Mouse (Mus musculus): ENCODE measurements around the gene Dph3. TPM values are rescaled to one million over a fixed set of nuclear protein-coding genes. Genes with fewer than 3 reads are reported as not detected.
"Not testable (repeated sequence)": the region's sequence is repeated elsewhere in the genome, so short reads cannot be mapped to it uniquely, and the experiment has no call there.

The Dph3 gene
- polyA plus RNA-seq, 1 experiment from 2014 or later, result 78.0 TPM

DNA sequence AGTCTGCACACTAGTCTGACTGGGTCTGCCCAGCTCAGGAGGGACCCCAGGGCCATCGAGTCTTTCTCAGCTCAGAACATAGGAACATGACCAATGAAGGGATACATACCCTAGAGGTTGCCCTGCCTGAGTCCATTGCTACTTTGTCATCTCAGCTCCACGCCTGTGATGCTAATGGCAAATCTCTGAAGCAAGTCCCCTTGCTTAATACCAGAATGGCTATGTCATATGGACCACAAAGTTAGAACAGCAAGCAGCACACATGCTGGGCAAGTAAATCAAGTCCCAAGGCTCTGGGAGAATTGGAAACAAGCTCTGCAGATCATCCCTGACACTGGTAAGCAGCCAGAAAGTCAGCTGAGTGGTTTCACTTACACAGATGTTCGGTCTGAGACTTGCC lies 13.4 kb upstream of the Dph3 start:
- Histone ChIP-seq H3K9me3 (no peaks in the 10 kb centered on the region), H3K36me3 (peaks cover 66% of the 10 kb centered on the region), H3K4me3 (no peak overlapping the region), H3K4me2 (replicated peaks) (no peak overlapping the region), H3K9ac (no peak overlapping the region), H3K27ac (no peak overlapping the region), H3K4me1 (no peaks in the 10 kb centered on the region), H3K27me3 (replicated peaks) (no peaks in the 10 kb centered on the region)
- no peak for ATAC-seq (ENCODE audit: low FRiP score, low read depth)
- 95% methylated on average over 3 of the region's 3 CpGs for WGBS

DNA sequence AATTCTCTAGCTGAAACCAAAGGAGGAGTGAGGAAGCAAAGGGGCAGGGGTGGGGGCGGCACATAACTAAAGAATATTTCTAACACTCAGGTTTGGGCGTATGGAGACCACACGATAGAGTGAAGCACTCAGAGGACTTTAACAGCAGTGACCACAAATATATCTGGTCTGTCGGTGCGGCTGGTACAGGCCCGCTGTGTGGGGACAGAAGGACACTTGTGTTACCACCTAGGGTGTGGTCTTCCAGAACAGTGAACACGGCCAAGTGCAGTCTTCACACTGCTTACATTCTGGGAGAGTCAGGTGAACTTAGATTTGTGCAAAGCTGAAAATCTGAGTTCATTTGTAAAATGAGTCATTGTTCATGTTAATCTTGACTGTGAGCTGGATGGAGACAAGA lies 12.2 kb upstream of the Dph3 start:
- Histone ChIP-seq H3K4me3 (no peak overlapping the region), H3K9me3 (no peaks in the 10 kb centered on the region), H3K27me3 (replicated peaks) (no peaks in the 10 kb centered on the region), H3K9ac (no peak overlapping the region), H3K36me3 (peaks cover 75% of the 10 kb centered on the region), H3K4me2 (replicated peaks) (no peak overlapping the region), H3K4me1 (no peaks in the 10 kb centered on the region), H3K27ac (no peak overlapping the region)
- no peak for ATAC-seq (ENCODE audit: low FRiP score, low read depth)
- WGBS, result 96% methylated on average over 7 of the region's 7 CpGs

DNA sequence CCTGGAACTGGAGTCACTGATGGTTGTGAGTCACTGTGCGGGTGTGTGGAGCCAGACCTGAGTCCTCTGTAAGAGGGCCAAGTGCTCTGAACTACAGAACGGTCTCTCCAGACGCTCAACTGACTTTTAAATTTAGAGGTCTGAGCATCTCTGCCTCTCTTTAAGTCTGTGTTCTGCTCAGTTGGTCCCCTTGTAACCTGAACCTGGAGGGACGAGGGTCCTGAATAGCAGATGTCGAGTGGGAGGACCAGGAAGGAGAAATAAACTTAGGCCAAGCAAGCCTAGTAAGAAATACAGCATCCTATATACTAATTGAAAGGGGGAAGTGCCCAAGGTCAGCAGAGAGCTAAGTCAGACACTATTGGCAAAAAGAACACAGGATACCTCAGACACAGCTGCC lies 11.2 kb upstream of the Dph3 start:
- no peaks in the 10 kb centered on the region for H3K27me3 ChIP-seq (replicated peaks)
- no peaks in the 10 kb centered on the region for H3K9me3 ChIP-seq
- H3K4me3 ChIP-seq, result no peak overlapping the region
- no peaks in the 10 kb centered on the region for H3K4me1 ChIP-seq
- WGBS, result 90% methylated on average over 5 of the region's 5 CpGs
- H3K9ac ChIP-seq, result no peak overlapping the region
- no peak overlapping the region for H3K27ac ChIP-seq
- ATAC-seq (ENCODE audit: low FRiP score, low read depth), result no peak
- no peak overlapping the region for H3K4me2 ChIP-seq (replicated peaks)
- H3K36me3 ChIP-seq, result peaks cover 78% of the 10 kb centered on the region

DNA sequence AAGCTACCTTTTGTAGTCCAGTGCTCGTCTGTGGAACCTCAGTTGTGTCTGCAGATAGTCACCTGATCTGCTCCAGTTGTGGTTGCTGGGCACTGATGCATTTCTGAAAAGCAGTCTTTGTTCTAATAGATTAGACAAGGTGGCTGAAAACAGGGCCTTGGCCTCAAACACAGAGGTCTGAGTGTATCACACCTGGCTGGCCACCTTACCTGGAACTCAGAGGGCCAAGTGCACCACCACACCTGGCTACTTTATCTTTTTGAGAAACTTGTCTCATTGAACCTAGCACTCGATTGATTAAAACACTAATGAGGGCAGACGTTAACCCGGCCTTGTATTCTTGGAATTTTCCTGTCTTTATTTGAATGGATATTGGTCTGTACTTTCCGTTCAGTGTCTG lies 10.1 kb upstream of the Dph3 start:
- Histone ChIP-seq H3K4me1 (no peaks in the 10 kb centered on the region), H3K9me3 (no peaks in the 10 kb centered on the region), H3K9ac (no peak overlapping the region), H3K4me2 (replicated peaks) (no peak overlapping the region), H3K27me3 (replicated peaks) (no peaks in the 10 kb centered on the region), H3K36me3 (peaks cover 76% of the 10 kb centered on the region), H3K27ac (no peak overlapping the region), H3K4me3 (no peak overlapping the region)
- ATAC-seq (ENCODE audit: low FRiP score, low read depth), result no peak
- WGBS, result 89% methylated on average over 5 of the region's 5 CpGs

DNA sequence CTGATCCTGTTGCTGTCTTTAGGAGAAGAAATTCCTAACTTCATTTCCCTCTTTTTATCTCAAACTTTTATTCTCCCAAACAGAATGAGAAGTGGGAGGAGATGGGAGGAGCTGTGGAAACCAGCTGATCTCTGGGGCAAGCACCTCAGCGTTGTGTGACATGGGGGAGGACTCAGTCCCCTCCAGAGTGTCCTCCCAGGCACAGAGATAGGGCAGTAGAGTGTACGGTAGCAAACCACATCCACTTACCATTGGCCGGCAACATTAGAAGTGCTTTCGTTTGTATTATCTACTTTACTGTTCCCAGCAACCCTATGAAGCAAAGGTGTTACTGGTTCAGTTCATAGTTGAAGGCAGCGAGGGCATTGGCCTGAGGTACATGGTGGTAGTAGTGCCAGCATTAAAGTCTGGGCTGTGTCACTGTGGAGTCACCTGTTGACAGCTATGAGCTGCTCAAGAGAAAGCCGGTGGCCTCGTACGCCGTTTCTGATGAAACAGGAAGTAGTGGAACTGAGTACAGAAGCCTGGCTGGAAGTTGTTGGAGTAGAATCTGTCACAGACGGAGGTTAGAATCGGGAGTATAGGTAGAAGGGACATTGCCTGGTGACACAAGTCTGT lies 8.1 kb upstream of the Dph3 start:
- Histone ChIP-seq H3K27ac (no peak overlapping the region), H3K27me3 (replicated peaks) (no peaks in the 10 kb centered on the region), H3K9me3 (no peaks in the 10 kb centered on the region), H3K4me3 (no peak overlapping the region), H3K4me2 (replicated peaks) (no peak overlapping the region), H3K9ac (no peak overlapping the region), H3K4me1 (no peaks in the 10 kb centered on the region), H3K36me3 (peaks cover 56% of the 10 kb centered on the region)
- 93% methylated on average over 11 of the region's 11 CpGs for WGBS
- ATAC-seq (ENCODE audit: low FRiP score, low read depth), result no peak

DNA sequence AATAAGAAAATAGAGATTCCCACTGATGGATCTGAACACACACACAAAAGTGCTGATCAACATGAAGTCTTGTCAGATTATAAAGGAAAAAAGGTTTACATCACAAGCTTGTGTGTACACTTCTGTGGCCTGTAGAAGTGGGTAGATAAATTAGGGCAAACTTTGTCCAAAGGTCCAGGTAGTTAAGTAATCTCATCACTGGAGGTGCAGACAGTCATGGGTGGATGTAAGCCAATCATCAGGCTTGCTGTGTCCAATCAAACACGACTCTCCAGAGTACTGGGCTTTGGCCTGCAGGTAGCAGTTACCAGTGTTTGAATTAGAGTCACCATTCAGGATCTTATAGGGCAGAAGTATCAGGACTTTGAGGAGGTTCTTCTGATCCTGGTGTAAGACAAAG lies 7.5 kb upstream of the Dph3 start:
- peaks cover 51% of the 10 kb centered on the region for H3K36me3 ChIP-seq
- H3K4me2 ChIP-seq (replicated peaks), result no peak overlapping the region
- no peak for ATAC-seq (ENCODE audit: low FRiP score, low read depth)
- no peak overlapping the region for H3K27ac ChIP-seq
- H3K27me3 ChIP-seq (replicated peaks), result no peaks in the 10 kb centered on the region
- no peaks in the 10 kb centered on the region for H3K9me3 ChIP-seq
- H3K4me3 ChIP-seq, result no peak overlapping the region
- 71% methylated on average over 1 of the region's 1 CpGs for WGBS
- H3K9ac ChIP-seq, result no peak overlapping the region
- H3K4me1 ChIP-seq, result no peaks in the 10 kb centered on the region

DNA sequence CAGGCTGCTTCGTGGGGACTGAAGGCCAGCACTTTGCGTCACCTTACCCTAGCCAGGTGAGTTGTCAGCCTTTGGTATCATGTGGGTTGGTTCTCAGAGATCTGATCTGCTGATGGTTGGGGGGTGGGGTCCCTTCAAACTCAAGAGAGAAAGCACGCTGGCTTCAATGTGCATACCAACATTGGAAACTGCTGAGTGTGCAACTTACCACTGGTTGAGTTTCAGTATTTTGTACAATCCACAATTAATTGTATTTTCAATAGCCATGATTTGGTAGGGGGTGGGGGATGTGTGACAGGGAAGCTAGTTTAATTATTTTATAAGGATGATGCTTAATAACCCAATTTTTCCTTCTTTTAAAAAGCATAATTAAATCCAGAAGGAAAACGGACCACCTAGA lies 6.2 kb upstream of the Dph3 start:
- Histone ChIP-seq H3K27me3 (replicated peaks) (no peaks in the 10 kb centered on the region), H3K27ac (no peak overlapping the region), H3K4me3 (no peak overlapping the region), H3K9ac (no peak overlapping the region), H3K36me3 (peaks cover 40% of the 10 kb centered on the region), H3K4me2 (replicated peaks) (no peak overlapping the region), H3K9me3 (no peaks in the 10 kb centered on the region), H3K4me1 (peaks cover 5% of the 10 kb centered on the region; the same call in 1 of the 2 replicates)
- 91% methylated on average over 4 of the region's 4 CpGs for WGBS
- ATAC-seq (ENCODE audit: low FRiP score, low read depth), result no peak

DNA sequence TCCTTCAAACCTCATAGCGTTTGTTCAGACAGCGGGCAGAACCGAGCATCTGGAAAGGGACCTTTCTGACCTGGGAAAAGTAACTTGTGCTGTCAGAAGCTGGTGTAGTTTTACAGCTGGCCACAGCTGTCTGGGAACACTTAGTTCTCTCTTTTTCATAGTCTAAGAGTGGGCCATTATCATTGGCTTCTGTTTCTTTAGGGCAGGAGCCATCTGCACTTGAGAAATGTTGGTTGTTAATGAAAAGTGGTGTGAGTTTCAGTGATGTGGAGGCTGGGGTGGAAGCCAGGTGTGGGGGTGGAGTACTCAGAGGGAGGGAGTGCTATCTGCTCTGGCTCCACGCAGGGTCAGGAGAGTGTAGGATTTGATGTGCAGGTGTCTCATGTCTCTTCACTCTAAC lies 5.6 kb upstream of the Dph3 start:
- H3K27ac ChIP-seq, result no peak overlapping the region
- peaks cover 36% of the 10 kb centered on the region for H3K36me3 ChIP-seq
- no peak overlapping the region for H3K4me2 ChIP-seq (replicated peaks)
- H3K27me3 ChIP-seq (replicated peaks), result no peaks in the 10 kb centered on the region
- peaks cover 9% of the 10 kb centered on the region for H3K4me1 ChIP-seq
- no peaks in the 10 kb centered on the region for H3K9me3 ChIP-seq
- H3K4me3 ChIP-seq, result no peak overlapping the region
- H3K9ac ChIP-seq, result no peak overlapping the region
- 78% methylated on average over 4 of the region's 4 CpGs for WGBS
- ATAC-seq (ENCODE audit: low FRiP score, low read depth), result no peak

DNA sequence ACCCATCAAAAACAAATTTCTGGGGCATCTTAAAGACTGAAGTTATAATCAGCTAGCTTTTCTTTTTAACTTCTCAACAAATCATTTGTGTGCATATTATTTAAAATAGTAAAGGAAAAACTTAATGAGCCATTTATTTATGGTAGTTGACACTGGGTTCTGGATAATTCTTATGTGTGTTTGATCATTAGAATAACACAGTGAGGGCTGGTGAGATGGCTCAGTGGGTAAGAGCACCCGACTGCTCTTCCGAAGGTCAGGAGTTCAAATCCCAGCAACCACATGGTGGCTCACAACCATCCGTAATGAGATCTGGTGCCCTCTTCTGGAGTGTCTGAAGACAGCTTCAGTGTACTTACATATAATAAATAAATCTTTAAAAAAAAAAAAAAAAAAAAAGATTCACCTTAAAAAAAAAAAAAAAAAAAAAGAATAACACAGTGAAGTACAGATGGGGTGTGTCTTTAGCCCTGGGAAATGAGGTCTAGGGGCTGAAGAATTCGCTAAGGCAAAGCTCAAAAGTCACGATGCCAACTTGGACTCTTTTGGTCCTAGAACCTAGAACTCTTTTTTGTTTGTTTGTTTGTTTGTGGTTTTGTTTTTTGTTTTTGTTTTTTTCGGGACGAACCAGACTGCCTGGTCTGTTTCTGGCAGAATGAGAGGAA lies 2.2 kb upstream of the Dph3 start:
- H3K4me1 ChIP-seq, result peaks cover 16% of the 10 kb centered on the region
- not testable (repeated sequence) for H3K9ac ChIP-seq; H3K4me3 ChIP-seq; H3K9me3 ChIP-seq; H3K27ac ChIP-seq; H3K27me3 ChIP-seq (replicated peaks); ATAC-seq (ENCODE audit: low FRiP score, low read depth); H3K4me2 ChIP-seq (replicated peaks)
- 91% methylated on average over 7 of the region's 7 CpGs for WGBS
- H3K36me3 ChIP-seq, result peaks cover 13% of the 10 kb centered on the region; the same call in 1 of the 2 replicates

DNA sequence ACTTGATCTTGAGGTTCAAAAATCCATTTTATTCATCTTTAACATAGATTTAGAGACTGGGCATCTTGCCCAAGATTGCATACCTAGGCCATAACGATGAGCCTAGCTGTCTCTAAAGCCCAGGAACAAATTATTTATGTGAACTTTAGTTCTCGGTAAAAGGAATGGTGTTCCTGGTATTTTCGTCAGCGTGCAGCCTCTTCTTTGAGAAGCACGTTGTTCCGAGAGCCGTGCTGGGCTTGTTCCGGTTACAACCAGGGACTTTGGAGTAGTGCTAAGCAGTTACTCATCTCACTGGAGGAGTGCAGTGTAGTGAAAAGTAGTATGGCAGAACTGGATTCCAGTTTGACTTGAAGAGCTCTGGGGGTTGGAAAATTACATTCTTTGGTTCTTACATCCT lies 697 bp upstream of the Dph3 start:
- H3K4me3 ChIP-seq, result peak overlapping the region; percentile 55
- no peak overlapping the region for H3K27ac ChIP-seq
- peaks cover 16% of the 10 kb centered on the region for H3K4me1 ChIP-seq
- peak overlapping the region; percentile 65 for H3K9ac ChIP-seq
- no peaks in the 10 kb centered on the region for H3K27me3 ChIP-seq (replicated peaks)
- H3K36me3 ChIP-seq, result peaks cover 19% of the 10 kb centered on the region
- 27% methylated on average over 8 of the region's 8 CpGs for WGBS
- no peaks in the 10 kb centered on the region for H3K9me3 ChIP-seq
- ATAC-seq (ENCODE audit: low FRiP score, low read depth), result no peak
- peak overlapping the region; percentile 73 for H3K4me2 ChIP-seq (replicated peaks)

DNA sequence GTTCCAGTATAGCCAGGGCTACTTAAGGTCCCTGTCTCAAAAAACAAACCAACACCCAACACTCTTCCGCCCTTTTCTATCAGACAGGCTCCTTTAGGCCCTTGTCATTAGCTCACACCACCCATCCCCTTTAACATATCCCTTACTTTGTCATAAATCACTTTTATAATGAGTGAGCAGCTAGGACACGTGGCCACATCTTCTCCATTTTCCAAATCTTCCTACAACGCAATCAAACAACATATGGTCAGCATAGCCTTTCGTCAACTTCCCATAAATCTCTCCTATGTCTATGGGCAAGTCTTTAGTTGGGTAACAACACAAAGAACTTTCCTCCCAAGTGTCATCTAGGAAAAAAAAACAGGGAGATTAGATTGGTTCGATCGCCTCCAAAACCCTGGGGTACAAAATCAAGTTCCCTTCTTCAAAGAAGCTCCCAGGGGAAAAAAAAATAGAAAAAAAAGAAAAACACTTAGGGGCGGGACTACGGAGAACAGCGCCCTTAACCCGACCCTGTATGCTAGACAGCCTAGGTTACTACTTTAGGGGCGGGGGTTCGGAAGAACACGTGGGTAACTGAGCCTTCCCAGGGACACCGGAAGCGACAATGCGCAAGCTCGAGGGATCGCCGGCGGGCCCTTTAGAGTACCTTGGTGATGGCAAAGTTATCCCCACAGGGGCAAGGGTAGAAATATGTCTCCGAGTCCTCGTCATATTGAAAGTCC lies 606 bp downstream of the Dph3 start, which contains the start of gene Oxnad1:
TSS of gene Oxnad1 (plus strand) at position 614 of the 725 bp plus-strand sequence.
- H3K36me3 ChIP-seq, result peaks cover 26% of the 10 kb centered on the region
- ATAC-seq (ENCODE audit: low FRiP score, low read depth), result peak; percentile 96
- peak within 1 kb of the TSS; percentile 73 for H3K4me2 ChIP-seq (replicated peaks)
- peak within 1 kb of the TSS; percentile 65 for H3K9ac ChIP-seq
- H3K27ac ChIP-seq, result no peak within 1 kb of the TSS
- H3K9me3 ChIP-seq, result no peaks in the 10 kb centered on the region
- H3K4me3 ChIP-seq, result peak within 1 kb of the TSS; percentile 55
- H3K4me1 ChIP-seq, result peaks cover 16% of the 10 kb centered on the region
- 3% methylated on average over 22 of the region's 22 CpGs for WGBS
- H3K27me3 ChIP-seq (replicated peaks), result no peaks in the 10 kb centered on the region

DNA sequence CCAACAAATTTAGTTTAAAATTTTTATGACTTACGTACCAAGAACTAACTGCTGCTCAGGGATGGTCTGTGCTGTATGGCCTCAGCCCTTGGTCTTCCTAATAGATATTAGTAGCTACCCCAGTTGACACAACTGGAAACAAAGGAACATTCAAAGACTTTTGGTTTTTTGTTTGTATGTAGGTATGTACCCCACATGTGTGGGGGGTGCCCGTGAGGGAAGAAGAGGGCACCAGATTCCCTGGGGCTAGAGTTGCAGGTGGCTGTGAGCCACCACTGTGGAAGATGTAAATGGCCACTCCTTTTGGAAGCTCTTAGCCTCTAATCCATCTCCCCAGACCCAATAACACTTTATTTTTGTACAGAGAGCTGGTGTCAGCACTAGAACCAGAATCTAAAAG lies 2.1 kb downstream of the Dph3 start:
- Histone ChIP-seq H3K36me3 (peaks cover 26% of the 10 kb centered on the region), H3K9me3 (no peaks in the 10 kb centered on the region), H3K9ac (no peak overlapping the region), H3K27ac (no peak overlapping the region), H3K4me1 (peaks cover 16% of the 10 kb centered on the region), H3K27me3 (replicated peaks) (no peaks in the 10 kb centered on the region), H3K4me2 (replicated peaks) (no peak overlapping the region), H3K4me3 (no peak overlapping the region)
- WGBS, result 98% methylated on average over 2 of the region's 2 CpGs
- no peak for ATAC-seq (ENCODE audit: low FRiP score, low read depth)

Measured in neural tube, embryonic 12.5 days (tissue).